Mouse (Mus musculus) myocyte (in vitro differentiated cells): ENCODE data around the gene Csnk1d.

Experiments
- CEBPB ChIP-seq: IDR thresholded peaks from 2 replicates; pipeline ENCODE4 v1.6.1; 2011; ENCODE audit warnings: mild to moderate bottlenecking, moderate library complexity; ENCODE audit not compliant: poor library complexity, insufficient read depth, severe bottlenecking
- MAX ChIP-seq: IDR thresholded peaks from one replicate; pipeline ENCODE4 v1.6.1; 2011; ENCODE audit warnings: low read depth, mild to moderate bottlenecking, control low read depth
- POLR2A ChIP-seq: IDR thresholded peaks from one replicate; pipeline ENCODE4 v1.6.1; 2011; ENCODE audit warnings: low read depth, mild to moderate bottlenecking, control low read depth, moderate library complexity; ENCODE audit not compliant: insufficient read length
- POLR2AphosphoS2 ChIP-seq: IDR thresholded peaks from one replicate; pipeline ENCODE4 v1.6.1; 2011; ENCODE audit warnings: low read depth, control low read depth; ENCODE audit not compliant: insufficient read length
- TCF12 ChIP-seq: IDR thresholded peaks from one replicate; pipeline ENCODE4 v1.6.1; 2011; ENCODE audit warnings: mild to moderate bottlenecking, control low read depth; ENCODE audit not compliant: poor library complexity, insufficient read depth, severe bottlenecking
- USF1 ChIP-seq: IDR thresholded peaks from one replicate; pipeline ENCODE4 v1.6.1; 2011; ENCODE audit warnings: low read depth, mild to moderate bottlenecking, control low read depth, moderate library complexity

GRCm38 (mm10) chr11:120984448-120985330, 6.4 kb downstream of the Csnk1d start:
- TF ChIP-seq POLR2A: no peak
- no peak for TF ChIP-seq USF1
- TF ChIP-seq TCF12: no peak
- TF ChIP-seq MAX: no peak
- TF ChIP-seq CEBPB: no peak
- TF ChIP-seq POLR2AphosphoS2: no peak
